Mouse (Mus musculus): ENCODE measurements around the gene Olfm2. TPM values are rescaled to one million over a fixed set of nuclear protein-coding genes. Genes with fewer than 3 reads are reported as not detected.
A peak's percentile ranks its signal among the peaks of the same experiment; 100 is the strongest.

Gene Olfm2
- total RNA-seq, 1 experiment from 2014 or later, result not detected

- no peak for ATAC-seq (ENCODE audit: extremely low read depth, insufficient number of reproducible peaks, low FRiP score, poor library complexity, severe bottlenecking)
Measured at GRCm38 (mm10) chr9:20749213-20749612, 3.1 kb upstream of the Olfm2 start.

- no peak for ATAC-seq (ENCODE audit: extremely low read depth, insufficient number of reproducible peaks, low FRiP score, poor library complexity, severe bottlenecking)
Measured at GRCm38 (mm10) chr9:20748540-20748939, 2.4 kb upstream of the Olfm2 start.

GRCm38 (mm10) chr9:20747682-20748081 lies 1.5 kb upstream of the Olfm2 start:
- ATAC-seq (ENCODE audit: extremely low read depth, insufficient number of reproducible peaks, low FRiP score, poor library complexity, severe bottlenecking), result no peak

- ATAC-seq (ENCODE audit: extremely low read depth, insufficient number of reproducible peaks, low FRiP score, poor library complexity, severe bottlenecking), result no peak
Measured at GRCm38 (mm10) chr9:20745129-20745966, 801 bp downstream of the Olfm2 start.

- ATAC-seq (ENCODE audit: extremely low read depth, insufficient number of reproducible peaks, low FRiP score, poor library complexity, severe bottlenecking), result no peak
Measured at GRCm38 (mm10) chr9:20743946-20744738, 2.0 kb downstream of the Olfm2 start.

GRCm38 (mm10) chr9:20740407-20740806 lies 5.7 kb downstream of the Olfm2 start:
- peak; percentile 54; the same call in 1 of the 2 replicates for ATAC-seq (ENCODE audit: extremely low read depth, insufficient number of reproducible peaks, low FRiP score, poor library complexity, severe bottlenecking)

GRCm38 (mm10) chr9:20738251-20738999 lies 7.7 kb downstream of the Olfm2 start:
- no peak for ATAC-seq (ENCODE audit: extremely low read depth, insufficient number of reproducible peaks, low FRiP score, poor library complexity, severe bottlenecking)

- no peak for ATAC-seq (ENCODE audit: extremely low read depth, insufficient number of reproducible peaks, low FRiP score, poor library complexity, severe bottlenecking)
Measured at GRCm38 (mm10) chr9:20737227-20737626, 8.9 kb downstream of the Olfm2 start.

- no peak for ATAC-seq (ENCODE audit: extremely low read depth, insufficient number of reproducible peaks, low FRiP score, poor library complexity, severe bottlenecking)
Measured at GRCm38 (mm10) chr9:20734692-20735091, 11.5 kb downstream of the Olfm2 start.

GRCm38 (mm10) chr9:20731797-20732196 lies 14.4 kb downstream of the Olfm2 start:
- ATAC-seq (ENCODE audit: extremely low read depth, insufficient number of reproducible peaks, low FRiP score, poor library complexity, severe bottlenecking), result no peak

GRCm38 (mm10) chr9:20729451-20729850 lies 16.7 kb downstream of the Olfm2 start:
- ATAC-seq (ENCODE audit: extremely low read depth, insufficient number of reproducible peaks, low FRiP score, poor library complexity, severe bottlenecking), result no peak

GRCm38 (mm10) chr9:20727601-20728113 lies 18.5 kb downstream of the Olfm2 start:
- no peak for ATAC-seq (ENCODE audit: extremely low read depth, insufficient number of reproducible peaks, low FRiP score, poor library complexity, severe bottlenecking)

- no peak for ATAC-seq (ENCODE audit: extremely low read depth, insufficient number of reproducible peaks, low FRiP score, poor library complexity, severe bottlenecking)
Measured at GRCm38 (mm10) chr9:20726859-20727600, 19.1 kb downstream of the Olfm2 start.

- no peak for ATAC-seq (ENCODE audit: extremely low read depth, insufficient number of reproducible peaks, low FRiP score, poor library complexity, severe bottlenecking)
Measured at GRCm38 (mm10) chr9:20726134-20726858, 19.9 kb downstream of the Olfm2 start.

- ATAC-seq (ENCODE audit: extremely low read depth, insufficient number of reproducible peaks, low FRiP score, poor library complexity, severe bottlenecking), result no peak
Measured at GRCm38 (mm10) chr9:20721582-20721981, 24.6 kb downstream of the Olfm2 start.

GRCm38 (mm10) chr9:20715332-20715731 lies 30.8 kb downstream of the Olfm2 start:
- peak; percentile 8; the same call in 1 of the 2 replicates for ATAC-seq (ENCODE audit: extremely low read depth, insufficient number of reproducible peaks, low FRiP score, poor library complexity, severe bottlenecking)

GRCm38 (mm10) chr9:20713478-20713987 lies 32.6 kb downstream of the Olfm2 start:
- no peak for ATAC-seq (ENCODE audit: extremely low read depth, insufficient number of reproducible peaks, low FRiP score, poor library complexity, severe bottlenecking)

All from neutrophil, adult 5-6 weeks (primary cell).